Mouse (Mus musculus) right cerebral cortex, postnatal 4 days (tissue): ENCODE data around the gene Snx5.

Experiments used
- DNase-seq: peaks from one replicate; pipeline ENCODE4 v3.0.0-alpha.2; 2022

Snx5 gene

DNA sequence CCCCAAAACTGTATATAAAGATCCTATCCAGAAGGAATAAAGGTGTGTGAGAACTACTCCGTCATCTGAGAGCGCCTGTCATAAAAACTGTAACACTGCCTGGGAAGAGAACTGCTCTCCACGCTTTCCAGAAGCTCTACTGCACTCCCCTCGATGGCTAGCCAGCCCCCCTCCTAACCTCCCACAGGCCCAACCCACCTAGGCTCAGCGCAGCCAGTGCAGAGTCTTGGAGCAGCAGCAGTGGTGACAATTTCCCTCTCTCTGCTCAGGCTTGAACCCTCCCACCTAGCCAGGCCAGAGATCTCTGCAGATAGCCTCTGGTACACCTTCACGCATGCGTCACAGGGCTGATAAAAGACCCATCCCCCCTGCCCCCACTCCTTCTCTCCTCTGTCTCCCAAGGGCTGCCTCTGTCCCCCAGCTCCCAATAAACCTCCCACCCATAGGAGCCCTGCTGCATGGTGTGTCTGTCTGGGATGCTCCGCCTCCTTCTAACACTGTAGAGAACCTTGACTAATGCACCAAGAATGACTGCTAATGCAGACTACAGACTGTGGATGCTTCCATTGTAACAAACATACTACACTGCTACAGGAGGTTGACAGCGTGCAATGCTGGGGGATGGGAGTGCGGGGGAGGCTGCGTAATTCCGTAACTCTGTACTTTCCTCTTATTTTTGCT is 43.7 kb downstream of the Snx5 start:
- no peak for DNase-seq

- no peak for DNase-seq
These were observed 46.4 kb downstream of the Snx5 start for GRCm38 (mm10) chr2:144224351-144224750.

DNA sequence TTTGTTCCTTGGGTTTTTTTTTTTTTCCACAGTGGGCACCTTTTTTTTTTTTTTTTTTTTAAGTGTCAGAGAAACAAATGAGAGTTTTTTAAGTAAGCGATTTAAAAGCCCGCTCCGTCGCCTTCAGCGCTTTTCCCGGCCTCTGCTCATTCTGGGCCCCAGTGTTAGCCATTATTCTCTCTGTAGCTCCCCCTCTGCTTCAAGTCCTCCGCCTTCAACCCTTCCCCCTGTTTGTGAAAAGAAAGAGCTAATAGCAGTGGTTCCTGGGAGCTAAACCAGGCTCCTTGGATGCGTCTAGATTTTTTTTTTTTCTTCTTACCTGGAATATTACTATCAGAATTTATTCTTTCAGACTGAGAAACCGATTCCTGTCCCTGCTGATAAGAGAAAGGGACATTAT is 55.1 kb downstream of the Snx5 start:
- DNase-seq = no peak

- peak; percentile 11 for DNase-seq
These were observed 55.5 kb downstream of the Snx5 start for GRCm38 (mm10) chr2:144215195-144215594.

GRCm38 (mm10) chr2:144214508-144215185 is 56.1 kb downstream of the Snx5 start:
- DNase-seq = no peak

- DNase-seq = no peak
These were observed 56.9 kb downstream of the Snx5 start for GRCm38 (mm10) chr2:144213803-144214202.

DNA sequence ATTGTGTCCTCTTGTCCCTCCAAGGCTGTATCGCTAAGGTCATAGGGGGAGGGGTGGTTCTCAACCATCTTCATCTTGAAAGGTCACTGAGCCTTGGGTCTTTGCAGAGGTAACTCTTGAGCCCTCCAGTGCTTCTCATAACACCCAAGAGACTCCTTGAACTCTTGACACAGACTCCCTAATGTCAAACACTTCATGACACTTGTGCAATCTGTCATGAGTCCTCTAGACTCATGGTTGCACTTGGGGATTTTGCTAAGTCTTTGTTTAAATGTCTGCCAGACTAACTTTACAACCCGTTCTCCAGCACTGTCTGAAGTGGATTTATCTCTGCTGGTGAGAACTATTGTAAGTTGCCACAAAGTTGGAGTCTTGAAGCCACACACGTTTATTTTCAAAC is 61.3 kb downstream of the Snx5 start:
- no peak for DNase-seq

GRCm38 (mm10) chr2:144207365-144207764 is 63.3 kb downstream of the Snx5 start:
- no peak for DNase-seq

DNA sequence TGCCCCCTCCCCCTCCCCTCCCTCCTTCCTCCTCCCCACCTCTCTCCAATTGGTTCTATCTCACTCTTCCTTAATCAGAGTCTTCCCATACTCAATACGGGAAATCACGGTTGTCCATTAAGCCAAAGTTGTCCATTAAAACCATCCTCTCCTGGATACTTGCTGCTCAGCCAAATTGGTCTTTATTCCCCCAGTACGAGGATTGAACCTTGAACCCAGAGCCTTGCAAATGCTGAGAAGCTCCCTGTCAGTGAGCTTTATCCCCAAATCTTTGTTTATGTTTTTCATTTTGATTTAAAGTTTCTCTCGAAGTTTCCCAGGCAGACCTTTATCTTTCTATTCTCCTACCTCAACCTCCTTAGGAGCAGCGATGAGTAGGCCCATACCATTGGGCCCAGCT is 67.7 kb downstream of the Snx5 start:
- no peak for DNase-seq

DNA sequence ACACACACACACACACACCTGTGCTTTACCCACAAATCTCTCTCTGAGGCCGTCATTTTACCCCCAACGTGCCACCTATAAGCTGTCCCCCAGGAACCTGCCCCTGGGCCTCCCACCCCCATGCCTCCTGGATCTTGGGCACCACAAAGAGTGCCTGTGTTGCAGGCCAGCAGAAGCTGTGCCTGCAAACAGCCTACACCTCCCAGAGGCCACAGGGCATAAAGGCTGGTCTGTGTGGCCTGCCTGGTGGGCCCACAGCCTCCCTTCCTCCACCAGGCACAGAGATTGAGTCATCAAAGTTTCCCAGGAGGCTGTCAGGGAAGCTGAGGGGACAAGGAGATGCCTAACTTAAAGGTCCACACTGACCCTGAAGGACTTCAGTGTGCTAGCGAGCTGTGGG is 68.1 kb downstream of the Snx5 start:
- no peak for DNase-seq

DNA sequence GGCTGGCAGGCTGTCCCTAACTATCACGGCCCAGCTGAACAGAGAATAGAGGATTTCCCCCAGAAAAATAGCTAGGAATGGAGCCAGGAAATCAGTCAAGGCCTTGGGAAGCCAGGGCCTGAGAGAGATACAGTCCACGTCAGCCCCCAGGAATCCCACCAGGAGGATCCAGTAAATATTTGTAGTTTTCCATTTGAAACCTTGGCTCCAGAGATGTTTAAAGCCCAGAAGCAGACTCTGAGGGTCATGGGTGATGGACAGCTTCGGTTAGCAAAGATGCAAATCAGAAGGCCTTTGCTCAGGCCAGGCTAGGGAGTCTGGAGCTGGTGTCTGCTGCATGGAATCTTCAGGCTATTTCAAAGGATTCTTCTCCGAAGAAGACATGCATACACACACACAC is 68.6 kb downstream of the Snx5 start:
- DNase-seq = no peak
